Mouse (Mus musculus) adrenal gland, adult 18-20 months (tissue): Measurements from ENCODE around the gene C5ar1. TPM values are rescaled to one million over a fixed set of nuclear protein-coding genes. Genes with fewer than 3 reads are reported as not detected.
"Not testable (repeated sequence)": the region's sequence is repeated elsewhere in the genome, so short reads cannot be mapped to it uniquely, and the experiment has no call there.

Experiments used
- DNase-seq, 2 experiments: peaks; one replicate each; pipeline ENCODE4 v3.0.0; 2021 to 2022; ENCODE audit warnings: low spot score in 2 of 2
- total RNA-seq, 2 experiments: library from RNA; stranded (reverse); gene quantifications; 1 replicate in 1 of 2; 2 replicates in 1 of 2; pipeline ENCODE4 v1.2.3; 2021

The C5ar1 gene
- total RNA-seq, 2 experiments from 2014 or later = 7.0 to 13.1 TPM

DNA sequence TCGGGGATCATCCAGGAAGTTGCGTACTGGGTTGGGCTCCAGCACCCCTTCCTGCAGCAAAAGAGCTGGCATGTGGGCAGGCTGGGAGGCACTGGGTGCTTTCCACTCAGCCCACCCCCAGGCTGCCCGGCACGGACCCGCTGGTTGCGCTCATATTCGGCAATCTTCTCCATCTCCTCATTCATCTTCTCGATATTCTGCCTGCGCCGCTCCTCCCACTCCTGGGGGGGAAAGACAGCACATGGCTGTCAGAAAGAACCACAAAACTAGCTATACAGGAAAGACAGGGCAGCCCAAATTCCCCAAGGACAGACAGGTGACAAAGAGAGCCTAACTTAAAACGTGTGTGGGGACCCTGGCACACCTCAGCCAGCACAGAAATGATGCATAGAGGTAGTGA lies 21.4 kb upstream of the C5ar1 start:
- DNase-seq = no peak

GRCm38 (mm10) chr7:16274922-16275890 lies 15.9 kb upstream of the C5ar1 start:
- no peak for DNase-seq

DNA sequence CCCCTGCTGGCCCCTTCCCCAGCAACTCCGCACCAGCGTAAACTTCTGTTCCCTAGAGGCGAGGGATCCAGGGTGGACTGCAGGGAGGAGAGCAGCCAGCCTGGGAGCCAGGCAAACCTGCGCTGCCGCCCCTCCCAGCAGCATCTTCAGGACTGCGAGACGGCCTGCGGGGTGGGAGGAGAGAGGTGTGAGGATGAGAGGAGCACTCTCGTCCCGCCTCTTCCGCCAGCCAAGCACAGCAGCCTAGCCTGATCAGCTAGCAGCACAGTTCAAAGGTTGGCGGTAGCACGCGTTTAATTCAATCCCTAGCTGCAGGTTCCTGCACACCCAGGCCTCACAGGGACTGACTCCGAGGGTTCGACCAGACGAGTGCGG lies 14.4 kb upstream of the C5ar1 start:
- DNase-seq = peak in 1 of 2 experiments; percentile 74

DNA sequence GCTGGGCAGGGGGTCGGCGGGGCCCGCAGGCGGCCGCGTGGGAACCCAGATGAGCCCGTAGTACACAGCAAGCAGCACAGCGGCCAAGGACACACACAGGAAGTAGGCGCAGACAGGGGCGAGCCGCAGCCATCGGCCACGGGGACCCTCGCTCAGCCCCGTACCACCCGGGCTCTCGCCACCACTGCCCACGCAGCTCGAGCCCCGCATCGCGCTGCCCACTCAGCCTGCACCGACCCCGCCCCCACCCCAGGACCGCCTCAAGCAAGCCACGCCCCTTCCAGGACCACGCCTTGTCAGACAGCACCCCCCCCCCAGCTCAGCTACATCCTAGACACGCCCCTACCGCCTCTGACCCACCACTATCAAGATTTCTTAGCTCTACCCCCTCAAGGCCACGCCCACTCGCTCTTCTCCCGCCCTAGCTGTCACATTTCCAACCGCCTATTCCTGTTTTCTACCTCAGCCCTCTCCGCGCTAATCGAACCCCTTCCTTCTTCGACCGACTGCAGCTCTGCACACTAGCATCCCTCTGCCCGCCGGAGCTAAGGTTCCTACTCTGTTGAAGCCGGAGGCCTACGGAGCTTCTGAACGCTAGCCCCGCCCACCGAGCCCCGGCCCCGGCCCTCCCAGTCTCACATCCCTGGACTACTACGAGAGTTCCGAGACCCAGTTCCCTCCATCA lies 13.9 kb upstream of the C5ar1 start, which contains the start of gene Inafm1:
Gene Inafm1, minus strand, starts transcription at position 537 of the 685 bp plus-strand sequence.
- peak; percentile 76 to 80 for DNase-seq

- peak; percentile 68 to 75 for DNase-seq
These were observed 13.3 kb upstream of the C5ar1 start for GRCm38 (mm10) chr7:16272681-16273080.

DNA sequence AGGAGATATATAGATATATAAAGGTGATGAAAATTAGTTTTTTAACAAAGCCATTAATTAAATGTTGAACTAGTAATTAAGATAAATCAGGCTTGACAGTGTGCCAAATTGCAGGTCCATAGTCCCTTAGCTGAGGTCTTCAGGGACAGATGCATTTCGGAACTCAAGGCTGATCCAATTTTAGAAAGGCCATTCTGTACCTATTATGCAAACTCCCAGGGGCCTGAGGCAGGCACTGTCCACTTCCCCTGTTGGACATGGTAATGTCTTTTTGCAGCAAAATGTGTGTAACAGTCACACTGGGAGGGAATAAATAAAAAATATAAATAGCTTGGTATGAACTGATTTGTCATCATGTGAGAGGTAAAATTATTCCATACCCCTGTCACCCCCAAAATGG lies 11.8 kb upstream of the C5ar1 start:
- no peak for DNase-seq

GRCm38 (mm10) chr7:16266593-16266992 lies 7.3 kb upstream of the C5ar1 start:
- not testable (repeated sequence) for DNase-seq

DNA sequence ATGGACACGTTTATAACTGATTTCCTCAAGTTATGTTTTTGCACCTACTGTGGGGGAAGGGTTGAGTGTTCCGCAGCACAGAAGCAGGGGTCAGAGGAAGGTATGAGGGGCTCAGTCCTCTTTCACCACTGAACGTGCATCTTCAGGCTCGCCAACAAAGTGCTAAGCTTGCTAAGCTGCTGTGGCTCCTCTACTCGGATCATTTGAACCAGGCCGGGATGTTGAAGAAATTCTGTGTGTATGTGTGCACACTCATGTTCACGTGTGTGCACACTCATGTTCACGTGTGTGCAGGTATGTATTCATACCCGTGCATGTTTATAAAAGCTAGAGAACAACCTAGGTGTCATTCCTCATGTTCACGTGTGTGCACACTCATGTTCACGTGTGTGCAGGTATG lies 6.5 kb upstream of the C5ar1 start:
- DNase-seq = no peak

DNA sequence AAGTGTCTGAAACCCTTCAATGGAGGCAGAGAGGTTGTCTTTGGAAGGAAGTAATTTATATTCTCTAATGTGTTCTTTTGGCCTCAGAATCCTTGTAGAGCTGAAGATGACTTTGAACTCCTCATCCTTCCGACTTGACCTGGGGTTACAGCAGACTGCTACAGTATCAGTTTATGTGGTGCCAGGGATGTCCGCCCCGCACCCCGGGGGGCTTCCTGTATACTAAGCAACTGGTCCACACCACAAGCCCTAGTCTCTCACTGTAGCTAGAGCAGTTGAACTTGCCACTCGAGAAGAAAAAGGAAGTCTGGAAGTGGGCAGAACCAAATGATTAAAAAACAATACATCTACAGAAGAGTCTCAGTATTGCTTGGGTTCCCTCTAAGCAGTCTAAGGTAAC lies 4.5 kb upstream of the C5ar1 start:
- no peak for DNase-seq

DNA sequence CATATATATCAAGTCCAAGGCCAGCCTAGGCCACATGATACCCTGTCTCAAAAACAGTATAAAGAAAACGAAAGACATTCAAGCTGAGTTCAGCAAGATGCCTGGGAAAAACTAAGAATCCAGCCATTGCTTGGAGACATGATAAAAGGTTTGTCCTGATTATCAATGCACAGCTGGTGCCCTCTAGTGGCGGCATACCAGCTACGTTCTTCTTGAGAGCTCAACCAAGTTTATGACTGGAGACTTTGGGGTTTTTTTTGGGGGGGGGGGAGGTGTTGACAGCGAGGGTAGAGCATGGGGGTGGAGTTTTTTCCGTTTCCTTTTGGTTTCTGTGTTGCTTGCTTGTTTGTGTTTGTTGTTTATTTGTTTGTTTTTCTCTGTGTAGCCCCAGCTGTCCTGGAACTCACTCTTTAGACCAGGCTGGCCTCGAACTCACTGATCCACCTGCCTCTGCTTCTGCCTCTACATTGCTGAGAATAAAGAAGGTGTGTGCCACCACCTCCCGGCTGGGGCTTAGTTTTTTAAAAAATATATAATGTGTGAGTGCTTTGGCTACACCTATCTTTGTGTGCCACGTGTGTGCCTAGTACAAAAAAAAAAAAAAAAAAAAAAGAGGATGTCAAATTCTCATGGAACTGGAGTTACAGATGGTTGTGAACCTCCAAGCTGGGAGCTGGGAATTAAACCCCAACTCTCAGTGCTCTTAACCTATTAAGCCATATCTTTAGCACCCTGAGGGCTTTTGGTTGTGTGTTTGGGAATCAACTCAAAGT lies 3.9 kb upstream of the C5ar1 start:
- peak; percentile 71 to 86 for DNase-seq

GRCm38 (mm10) chr7:16261097-16261496 lies 1.8 kb upstream of the C5ar1 start:
- no peak for DNase-seq

GRCm38 (mm10) chr7:16257830-16258229 lies 1.5 kb downstream of the C5ar1 start:
- no peak for DNase-seq

- not testable (repeated sequence) for DNase-seq
These were observed 3.4 kb downstream of the C5ar1 start for GRCm38 (mm10) chr7:16255963-16256362.

DNA sequence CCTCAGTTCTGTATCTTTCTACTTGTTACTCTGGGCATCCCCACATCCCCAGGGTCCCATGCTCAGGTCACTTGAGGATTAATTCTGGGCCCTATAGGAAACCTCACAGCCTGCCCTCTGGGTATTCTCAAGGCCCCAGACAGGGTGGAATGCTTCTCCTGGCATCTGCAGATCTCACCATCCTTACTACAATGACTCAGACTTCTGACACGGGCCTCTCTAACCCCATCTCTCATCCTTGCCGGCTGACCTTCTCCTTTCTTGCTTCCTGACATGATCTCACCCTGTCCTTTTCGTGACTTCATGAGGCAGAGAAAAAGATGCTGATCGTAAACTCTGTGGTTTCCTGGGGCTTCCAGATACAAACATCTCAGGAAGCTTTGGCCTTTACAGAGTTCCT lies 5.1 kb downstream of the C5ar1 start:
- no peak for DNase-seq

- DNase-seq = no peak
These were observed 8.7 kb downstream of the C5ar1 start for GRCm38 (mm10) chr7:16250687-16251086.

- no peak for DNase-seq
These were observed 13.4 kb downstream of the C5ar1 start for GRCm38 (mm10) chr7:16245958-16246357.

GRCm38 (mm10) chr7:16244067-16244466 lies 15.3 kb downstream of the C5ar1 start, which contains the start of gene C5ar2:
TSS of gene C5ar2 (minus strand) at chr7:16244154.
- DNase-seq = no peak

DNA sequence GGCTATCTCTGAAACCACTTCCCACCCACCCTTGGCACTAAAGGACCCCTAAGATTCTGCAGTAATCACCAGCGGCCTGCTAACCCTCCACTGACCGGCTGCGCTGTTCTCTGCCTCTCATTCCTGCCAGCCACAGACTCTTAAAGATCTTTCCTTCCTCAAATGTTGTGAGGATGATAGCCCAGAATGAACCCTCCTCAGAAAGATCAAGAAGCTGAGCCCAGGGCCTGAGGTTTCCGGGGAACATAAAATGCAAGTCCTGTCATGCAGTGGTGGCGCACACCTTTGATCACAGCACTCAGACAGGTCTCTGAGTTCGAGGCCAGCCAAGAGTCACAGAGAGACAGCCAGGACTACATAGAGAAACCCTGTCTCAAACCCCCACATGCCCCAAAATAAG lies 17.1 kb downstream of the C5ar1 start:
- no peak for DNase-seq

DNA sequence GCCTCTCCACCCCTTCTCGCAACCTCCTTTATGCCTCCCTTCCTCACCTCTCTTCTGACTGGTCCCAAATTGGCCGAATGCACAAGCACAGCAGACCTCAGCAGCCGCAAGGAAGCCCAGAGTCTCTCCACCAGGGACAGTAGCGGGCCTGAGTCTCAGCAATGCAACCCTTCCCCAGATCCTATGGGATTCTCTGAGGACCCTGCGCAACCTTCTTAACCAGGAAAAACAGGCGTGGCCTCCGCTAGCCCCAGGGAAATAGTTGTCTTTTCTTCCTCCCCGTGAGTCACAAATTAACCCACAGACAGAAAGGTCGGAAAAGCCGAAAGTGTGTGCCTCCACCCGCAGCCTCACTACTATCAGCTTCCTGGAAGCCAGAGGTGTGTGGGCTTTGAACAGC lies 17.6 kb downstream of the C5ar1 start:
- DNase-seq = no peak

DNA sequence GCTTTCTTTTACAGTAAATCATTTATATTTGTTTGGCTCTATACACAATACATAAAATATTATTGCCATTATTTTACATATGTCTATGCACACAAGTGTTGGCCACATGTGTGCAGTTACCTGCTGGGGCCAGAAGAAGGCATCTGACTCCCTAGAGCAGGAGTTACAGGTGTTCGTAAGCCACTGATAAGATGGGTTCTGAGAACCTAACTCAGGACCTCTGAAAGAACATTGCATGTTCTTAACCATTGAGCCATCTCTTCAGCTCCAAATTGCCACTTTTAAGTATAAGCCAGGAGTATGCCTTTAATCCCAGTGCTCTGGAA lies 18.4 kb downstream of the C5ar1 start:
- no peak for DNase-seq

DNA sequence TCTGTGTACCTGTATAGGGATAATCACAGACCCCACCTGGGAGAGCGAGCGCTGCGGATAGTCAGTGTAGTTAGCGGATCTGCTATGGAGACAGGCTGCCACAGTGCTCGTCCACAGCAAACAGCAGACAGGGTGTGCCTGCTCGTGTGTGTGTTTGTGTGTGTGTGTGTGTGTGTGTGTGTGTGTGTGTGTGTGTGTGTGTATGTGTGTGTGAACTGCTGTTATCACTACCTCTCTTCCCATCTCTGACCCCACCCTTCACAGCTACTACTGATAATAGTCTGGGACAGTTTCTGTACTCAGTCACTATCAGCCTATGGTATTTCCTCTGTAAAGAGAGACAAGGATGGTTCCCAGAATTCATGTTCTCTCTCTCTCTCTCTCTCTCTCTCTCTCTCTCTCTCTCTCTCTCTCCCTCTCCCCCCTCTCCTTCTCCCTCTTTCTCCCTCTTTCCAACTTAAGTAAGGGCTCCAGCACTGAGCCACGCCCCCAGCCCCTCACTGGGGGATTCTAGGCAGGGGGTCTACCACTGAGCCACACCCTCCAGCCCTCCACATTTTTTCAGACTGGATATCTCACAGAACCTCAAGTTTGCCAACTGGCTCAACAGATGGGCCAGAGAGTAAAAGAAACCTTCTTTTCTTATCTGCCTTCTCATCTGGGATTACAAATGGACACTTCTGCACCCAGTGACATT lies 18.9 kb downstream of the C5ar1 start:
- no peak for DNase-seq
